Mouse (Mus musculus): Measurements from ENCODE around the gene Srpk2. TPM values are rescaled to one million over a fixed set of nuclear protein-coding genes. Genes with fewer than 3 reads are reported as not detected.
A peak's percentile ranks its signal among the peaks of the same experiment; 100 is the strongest.

The Srpk2 gene
- polyA plus RNA-seq, 1 experiment from 2014 or later = 91.1 TPM

DNA sequence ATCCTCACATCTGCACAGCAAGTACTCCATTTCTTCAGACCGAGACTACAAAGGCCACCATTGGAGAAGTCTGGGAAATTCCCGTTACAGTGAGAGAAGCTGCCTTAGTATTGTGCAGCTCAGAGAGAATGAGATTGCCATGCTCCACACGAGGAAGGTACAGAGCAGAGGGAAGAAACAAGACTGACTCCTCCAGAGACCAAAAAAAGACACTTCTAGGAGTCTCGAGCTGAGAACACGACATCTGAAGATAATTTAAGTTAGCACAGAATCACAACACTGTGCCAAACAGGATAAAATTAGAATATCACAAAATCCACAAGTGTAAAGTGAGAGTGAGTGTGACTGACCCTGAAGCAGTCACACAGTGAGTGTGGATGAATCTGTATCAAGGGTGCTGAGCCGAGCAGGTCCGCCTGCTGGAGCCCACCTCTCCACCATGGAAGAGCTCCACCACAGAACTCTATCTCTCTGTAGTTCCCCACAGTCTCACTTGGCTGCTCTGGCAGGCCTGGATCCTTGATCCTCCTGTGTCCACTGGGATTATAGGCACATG is 152.8 kb downstream of the Srpk2 start:
- Histone ChIP-seq H3K36me3 (peaks cover 21% of the 10 kb centered on the region), H3K27me3 (no peaks in the 10 kb centered on the region), H3K9ac (no peak overlapping the region), H3K9me3 (no peaks in the 10 kb centered on the region), H3K4me3 (no peak overlapping the region), H3K27ac (replicated peaks) (no peak overlapping the region), H3K4me2 (no peak overlapping the region), H3K4me1 (replicated peaks) (no peaks in the 10 kb centered on the region)
- ATAC-seq (ENCODE audit: low read depth) = no peak
- whole genome bisulfite sequencing = 91% methylated on average over 7 of the region's 7 CpGs

DNA sequence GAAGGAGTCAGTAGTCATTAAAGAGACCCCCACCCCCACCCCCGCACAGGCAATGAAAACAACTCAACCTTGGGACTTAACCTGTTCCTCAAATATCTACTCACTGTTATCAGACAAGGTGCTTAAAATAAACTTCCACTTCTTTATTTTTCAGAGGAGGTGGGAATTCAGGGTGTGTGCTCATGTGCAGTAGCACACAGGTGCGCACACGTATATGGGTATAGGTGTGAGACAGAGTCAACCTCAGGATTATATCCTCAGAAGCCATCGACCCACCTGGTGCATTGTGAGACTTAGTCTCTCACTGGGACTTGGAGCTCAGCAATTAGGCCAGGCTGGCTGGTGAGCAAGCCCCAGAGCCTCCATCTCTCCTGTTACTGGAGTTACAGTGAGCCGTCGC is 153.3 kb downstream of the Srpk2 start:
- no peak overlapping the region for H3K4me3 ChIP-seq
- no peaks in the 10 kb centered on the region for H3K27me3 ChIP-seq
- H3K4me2 ChIP-seq = no peak overlapping the region
- 96% methylated on average over 6 of the region's 6 CpGs for WGBS
- no peak for ATAC-seq (ENCODE audit: low read depth)
- H3K36me3 ChIP-seq = peaks cover 20% of the 10 kb centered on the region
- H3K9me3 ChIP-seq = no peaks in the 10 kb centered on the region
- H3K4me1 ChIP-seq (replicated peaks) = no peaks in the 10 kb centered on the region
- H3K27ac ChIP-seq (replicated peaks) = no peak overlapping the region
- no peak overlapping the region for H3K9ac ChIP-seq

DNA sequence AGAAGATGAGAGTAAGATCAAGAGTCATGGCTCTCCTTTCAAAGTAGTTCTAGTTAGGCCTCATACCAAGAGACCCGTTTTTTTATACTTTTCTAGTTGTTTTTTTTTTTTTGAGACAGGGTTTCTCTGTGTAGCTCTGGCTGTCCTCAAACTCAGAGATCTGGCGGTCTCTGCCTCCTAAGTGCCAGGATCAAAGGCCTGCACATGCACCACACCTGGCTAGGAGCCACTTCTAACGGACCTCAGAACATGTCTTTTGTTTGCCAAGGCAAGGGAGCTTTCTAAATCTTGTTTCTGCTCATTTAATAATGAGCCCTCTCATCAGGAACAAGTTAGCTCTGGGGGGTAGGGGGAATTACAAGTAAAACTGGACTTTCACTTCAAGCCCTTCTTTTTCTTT is 159.8 kb downstream of the Srpk2 start:
- H3K4me2 ChIP-seq = no peak overlapping the region
- no peaks in the 10 kb centered on the region for H3K27me3 ChIP-seq
- 82% methylated on average over 3 of the region's 3 CpGs for WGBS
- H3K4me1 ChIP-seq (replicated peaks) = no peaks in the 10 kb centered on the region; the same call in 1 of the 2 replicates
- no peak overlapping the region for H3K4me3 ChIP-seq
- no peaks in the 10 kb centered on the region for H3K9me3 ChIP-seq
- H3K9ac ChIP-seq = no peak overlapping the region
- peaks cover 45% of the 10 kb centered on the region for H3K36me3 ChIP-seq
- ATAC-seq (ENCODE audit: low read depth) = no peak
- H3K27ac ChIP-seq (replicated peaks) = no peak overlapping the region

- Histone ChIP-seq H3K27ac (replicated peaks) (no peak overlapping the region), H3K9ac (no peak overlapping the region), H3K4me1 (replicated peaks) (peaks cover 7% of the 10 kb centered on the region), H3K36me3 (peaks cover 45% of the 10 kb centered on the region), H3K4me3 (no peak overlapping the region), H3K27me3 (no peaks in the 10 kb centered on the region), H3K9me3 (no peaks in the 10 kb centered on the region), H3K4me2 (no peak overlapping the region)
- no peak for ATAC-seq (ENCODE audit: low read depth)
- 82% methylated on average over 3 of the region's 3 CpGs for WGBS
Measured at GRCm38 (mm10) chr5:23523936-23524335, 160.5 kb downstream of the Srpk2 start.

DNA sequence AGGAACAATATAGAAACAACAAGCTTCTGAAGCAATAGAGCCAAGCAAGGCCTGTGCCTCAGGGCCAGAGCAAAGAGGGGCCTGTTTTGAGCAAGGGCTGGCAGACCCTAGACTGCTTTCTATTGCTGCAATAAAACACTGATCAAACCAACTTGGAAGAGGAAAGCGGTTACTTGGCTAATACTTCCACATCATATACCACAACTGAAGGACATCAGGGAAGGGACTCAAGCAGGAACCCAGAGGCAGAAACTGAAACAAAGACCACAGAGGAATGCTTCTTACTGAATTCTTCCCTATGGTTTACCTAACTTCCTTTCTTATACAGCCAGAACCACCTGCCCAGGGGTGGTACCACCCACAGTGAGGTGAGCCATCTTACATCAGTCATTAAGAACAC is 162.8 kb downstream of the Srpk2 start:
- H3K27me3 ChIP-seq = no peaks in the 10 kb centered on the region
- H3K27ac ChIP-seq (replicated peaks) = no peak overlapping the region
- peaks cover 45% of the 10 kb centered on the region for H3K36me3 ChIP-seq
- H3K4me3 ChIP-seq = no peak overlapping the region
- peaks cover 25% of the 10 kb centered on the region for H3K4me1 ChIP-seq (replicated peaks)
- no peak for ATAC-seq (ENCODE audit: low read depth)
- no peak overlapping the region for H3K9ac ChIP-seq
- H3K9me3 ChIP-seq = no peaks in the 10 kb centered on the region
- WGBS = 58% methylated on average over 1 of the region's 1 CpGs
- no peak overlapping the region for H3K4me2 ChIP-seq

- 98% methylated on average over 3 of the region's 3 CpGs for WGBS
Measured at GRCm38 (mm10) chr5:23519679-23520078, 164.7 kb downstream of the Srpk2 start.

GRCm38 (mm10) chr5:23518673-23519072 is 165.7 kb downstream of the Srpk2 start:
- Histone ChIP-seq H3K27ac (replicated peaks) (peak overlapping the region; percentile 46), H3K9ac (peak overlapping the region; percentile 13; the same call in 1 of the 2 replicates), H3K4me1 (replicated peaks) (peaks cover 25% of the 10 kb centered on the region), H3K4me2 (no peak overlapping the region), H3K9me3 (no peaks in the 10 kb centered on the region), H3K27me3 (no peaks in the 10 kb centered on the region), H3K36me3 (peaks cover 45% of the 10 kb centered on the region), H3K4me3 (no peak overlapping the region)
- WGBS = 48% methylated on average over 3 of the region's 3 CpGs
- ATAC-seq (ENCODE audit: low read depth) = peak; percentile 32; the same call in 1 of the 2 replicates

More at GRCm38 (mm10) chr5:23519679-23520078, 164.7 kb downstream of the Srpk2 start:
- peaks cover 44% of the 10 kb centered on the region for H3K36me3 ChIP-seq
- no peaks in the 10 kb centered on the region for H3K27me3 ChIP-seq
- peaks cover 25% of the 10 kb centered on the region for H3K4me1 ChIP-seq (replicated peaks)
- H3K4me2 ChIP-seq = no peak overlapping the region
- H3K27ac ChIP-seq (replicated peaks) = no peak overlapping the region; the same call in 1 of the 2 replicates
- H3K4me3 ChIP-seq = no peak overlapping the region
- no peak overlapping the region for H3K9ac ChIP-seq
- ATAC-seq (ENCODE audit: low read depth) = no peak
- no peaks in the 10 kb centered on the region for H3K9me3 ChIP-seq

GRCm38 (mm10) chr5:23517839-23518238 is 166.6 kb downstream of the Srpk2 start:
- 71% methylated on average over 4 of the region's 4 CpGs for WGBS
- peak overlapping the region; percentile 46 for H3K27ac ChIP-seq (replicated peaks)
- H3K9me3 ChIP-seq = no peaks in the 10 kb centered on the region
- H3K4me2 ChIP-seq = no peak overlapping the region
- H3K4me3 ChIP-seq = no peak overlapping the region
- H3K36me3 ChIP-seq = peaks cover 47% of the 10 kb centered on the region
- no peaks in the 10 kb centered on the region for H3K27me3 ChIP-seq
- ATAC-seq (ENCODE audit: low read depth) = no peak
- peaks cover 25% of the 10 kb centered on the region for H3K4me1 ChIP-seq (replicated peaks)
- H3K9ac ChIP-seq = no peak overlapping the region

DNA sequence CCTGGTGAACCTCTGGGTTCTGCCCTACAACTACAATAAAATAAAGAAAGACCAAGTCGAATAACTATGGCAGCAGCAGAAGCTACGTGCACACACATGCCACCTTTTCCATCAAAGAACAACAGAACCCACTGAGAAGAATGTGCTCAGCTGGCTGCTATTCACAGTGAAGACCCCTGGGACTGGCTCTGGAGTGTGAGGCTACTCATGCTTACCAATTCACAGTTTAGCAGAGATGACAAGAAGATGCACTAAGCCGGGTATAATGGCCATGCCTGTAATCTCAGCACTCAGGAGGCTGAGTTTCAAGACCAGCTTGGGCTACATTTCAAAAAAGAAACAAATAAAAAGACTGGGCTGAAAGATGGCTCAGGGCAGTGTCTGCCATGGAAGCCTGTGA is 167.5 kb downstream of the Srpk2 start:
- Histone ChIP-seq H3K27me3 (no peaks in the 10 kb centered on the region), H3K27ac (replicated peaks) (peak overlapping the region; percentile 64), H3K4me3 (no peak overlapping the region), H3K9ac (no peak overlapping the region), H3K4me1 (replicated peaks) (peaks cover 25% of the 10 kb centered on the region), H3K36me3 (peaks cover 43% of the 10 kb centered on the region), H3K4me2 (no peak overlapping the region), H3K9me3 (no peaks in the 10 kb centered on the region)
- ATAC-seq (ENCODE audit: low read depth) = no peak
- 33% methylated on average over 3 of the region's 3 CpGs for WGBS

- peaks cover 51% of the 10 kb centered on the region for H3K36me3 ChIP-seq
- H3K4me1 ChIP-seq (replicated peaks) = peaks cover 25% of the 10 kb centered on the region
- H3K9me3 ChIP-seq = no peaks in the 10 kb centered on the region
- no peak overlapping the region for H3K9ac ChIP-seq
- H3K27ac ChIP-seq (replicated peaks) = no peak overlapping the region
- ATAC-seq (ENCODE audit: low read depth) = no peak
- no peak overlapping the region for H3K4me3 ChIP-seq
- no peaks in the 10 kb centered on the region for H3K27me3 ChIP-seq
- 92% methylated on average over 10 of the region's 10 CpGs for WGBS
- no peak overlapping the region for H3K4me2 ChIP-seq
Measured at GRCm38 (mm10) chr5:23515038-23515437, 169.4 kb downstream of the Srpk2 start.

GRCm38 (mm10) chr5:23513468-23513867 is 170.9 kb downstream of the Srpk2 start:
- peaks cover 61% of the 10 kb centered on the region for H3K36me3 ChIP-seq
- WGBS = 96% methylated on average over 13 of the region's 13 CpGs

DNA sequence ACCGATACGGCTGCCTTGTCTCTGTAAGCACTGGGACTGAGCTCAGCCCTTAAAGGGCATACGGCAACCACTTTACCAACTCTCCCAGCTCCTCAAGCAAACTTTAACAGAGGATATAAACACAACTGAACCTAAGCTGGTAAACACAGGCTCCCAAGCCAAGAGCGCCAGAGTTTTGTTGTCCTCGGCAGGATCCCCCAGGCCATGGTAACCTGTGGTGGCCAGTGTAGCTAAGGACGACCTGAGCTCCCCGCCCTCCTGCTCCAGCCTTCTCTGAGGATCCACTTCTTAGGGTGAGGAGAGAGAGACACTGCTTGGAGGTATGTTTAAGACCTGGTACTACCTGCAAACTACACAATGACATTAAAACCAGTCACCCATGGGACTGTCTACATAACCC is 171.9 kb downstream of the Srpk2 start:
- Histone ChIP-seq H3K27me3 (no peaks in the 10 kb centered on the region), H3K4me2 (no peak overlapping the region), H3K4me1 (replicated peaks) (peaks cover 6% of the 10 kb centered on the region; the same call in 1 of the 2 replicates), H3K4me3 (no peak overlapping the region), H3K27ac (replicated peaks) (no peak overlapping the region), H3K36me3 (peaks cover 55% of the 10 kb centered on the region), H3K9ac (no peak overlapping the region), H3K9me3 (no peaks in the 10 kb centered on the region)
- no peak for ATAC-seq (ENCODE audit: low read depth)
- 96% methylated on average over 7 of the region's 7 CpGs for WGBS

More at GRCm38 (mm10) chr5:23513468-23513867, 170.9 kb downstream of the Srpk2 start:
- H3K9me3 ChIP-seq = no peaks in the 10 kb centered on the region
- H3K27ac ChIP-seq (replicated peaks) = no peak overlapping the region
- H3K9ac ChIP-seq = no peak overlapping the region
- no peak overlapping the region for H3K4me3 ChIP-seq
- no peak for ATAC-seq (ENCODE audit: low read depth)
- H3K4me1 ChIP-seq (replicated peaks) = peaks cover 14% of the 10 kb centered on the region
- H3K27me3 ChIP-seq = no peaks in the 10 kb centered on the region
- H3K4me2 ChIP-seq = no peak overlapping the region

- Histone ChIP-seq H3K9me3 (no peaks in the 10 kb centered on the region), H3K9ac (no peak overlapping the region), H3K4me2 (no peak overlapping the region), H3K4me1 (replicated peaks) (no peaks in the 10 kb centered on the region), H3K27me3 (no peaks in the 10 kb centered on the region), H3K27ac (replicated peaks) (no peak overlapping the region), H3K36me3 (peaks cover 52% of the 10 kb centered on the region), H3K4me3 (no peak overlapping the region)
- 90% methylated on average over 5 of the region's 5 CpGs for WGBS
- no peak for ATAC-seq (ENCODE audit: low read depth)
Measured at GRCm38 (mm10) chr5:23511456-23511855, 173.0 kb downstream of the Srpk2 start.

All from neural tube, embryonic 13.5 days (tissue).